Mouse (Mus musculus): ENCODE results near the gene Cdyl.
A peak's percentile ranks its signal among the peaks of the same experiment; 100 is the strongest.

Cdyl gene

DNA sequence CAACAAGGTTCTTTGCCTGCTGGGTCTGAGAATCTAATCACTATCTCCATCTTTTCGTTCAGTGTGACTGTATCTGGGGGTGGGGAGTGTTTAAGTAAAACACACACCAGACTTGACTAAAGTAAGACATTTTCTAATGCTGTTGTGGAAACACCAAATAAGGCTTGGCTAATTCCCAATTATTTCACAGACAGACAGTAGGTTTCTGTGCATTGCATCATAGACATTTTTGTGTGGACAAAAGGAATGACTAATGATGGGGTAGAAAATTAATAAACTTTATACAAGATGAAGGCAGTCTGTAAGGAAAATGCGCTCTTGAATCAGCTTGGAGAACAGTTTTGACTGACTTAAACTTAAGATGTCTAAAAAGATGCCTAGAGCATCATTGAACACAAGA lies 100.7 kb downstream of the Cdyl start:
- no peak for DNase-seq (ENCODE audit: low spot score)

DNA sequence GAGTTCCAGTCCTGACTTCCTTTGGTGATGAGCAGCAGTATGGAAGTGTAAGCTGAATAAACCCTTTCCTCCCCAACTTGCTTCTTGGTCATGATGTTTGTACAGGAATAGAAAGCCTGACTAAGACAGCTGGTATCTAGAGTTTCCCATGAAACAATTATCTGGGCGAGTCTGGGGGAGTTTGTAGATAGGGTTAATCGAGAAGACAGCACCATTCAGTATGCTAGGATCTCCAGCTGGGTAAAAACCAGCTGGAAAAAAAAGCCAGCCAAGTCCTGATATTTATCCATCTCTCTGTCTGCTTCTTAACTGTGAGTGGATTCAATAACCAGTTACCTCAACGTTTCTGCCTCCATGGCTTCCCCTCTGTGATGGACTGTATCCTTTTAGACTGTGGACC lies 104.9 kb downstream of the Cdyl start:
- no peak for DNase-seq (ENCODE audit: low spot score)

DNA sequence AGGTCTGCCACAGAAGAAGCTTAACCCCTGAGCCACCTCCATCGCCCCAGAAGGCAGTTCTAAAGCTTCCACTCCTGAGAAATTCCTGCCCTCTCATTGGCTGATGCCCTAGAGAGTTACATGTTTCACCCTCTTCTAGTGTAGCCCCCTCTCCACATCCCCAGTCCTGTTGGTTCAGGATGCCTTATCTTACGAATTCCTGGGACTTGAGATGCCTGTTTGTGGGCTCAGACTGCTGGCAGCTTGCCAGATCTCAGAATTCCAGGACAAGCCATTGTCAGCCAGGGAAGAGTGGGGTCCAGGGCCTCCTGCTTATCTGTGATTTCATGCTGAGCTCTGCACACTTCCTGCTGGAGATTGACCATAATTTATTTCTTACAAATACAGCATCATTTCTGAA lies 106.2 kb downstream of the Cdyl start:
- peak; percentile 50 for DNase-seq (ENCODE audit: low spot score)

DNA sequence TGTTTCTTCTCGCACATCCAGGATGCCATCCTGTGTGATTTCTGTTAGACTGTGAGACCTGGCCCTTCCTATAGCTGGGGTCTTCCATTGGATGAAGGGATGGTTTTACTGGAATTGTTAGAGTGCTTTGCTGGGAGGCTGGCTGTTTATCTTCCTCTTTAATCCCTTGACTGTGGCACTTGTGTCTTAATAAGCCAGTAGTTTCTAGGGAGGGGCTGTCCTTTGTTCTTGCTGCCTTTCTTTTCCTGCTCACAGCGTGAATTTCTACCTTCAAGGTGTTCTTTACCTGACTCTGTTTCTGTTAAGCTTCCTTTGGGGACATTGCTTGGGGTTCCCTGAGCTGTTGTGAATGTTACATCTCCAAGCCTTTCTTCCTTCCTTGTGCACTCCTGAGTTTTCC lies 110.0 kb downstream of the Cdyl start:
- DNase-seq (ENCODE audit: low spot score), result no peak

DNA sequence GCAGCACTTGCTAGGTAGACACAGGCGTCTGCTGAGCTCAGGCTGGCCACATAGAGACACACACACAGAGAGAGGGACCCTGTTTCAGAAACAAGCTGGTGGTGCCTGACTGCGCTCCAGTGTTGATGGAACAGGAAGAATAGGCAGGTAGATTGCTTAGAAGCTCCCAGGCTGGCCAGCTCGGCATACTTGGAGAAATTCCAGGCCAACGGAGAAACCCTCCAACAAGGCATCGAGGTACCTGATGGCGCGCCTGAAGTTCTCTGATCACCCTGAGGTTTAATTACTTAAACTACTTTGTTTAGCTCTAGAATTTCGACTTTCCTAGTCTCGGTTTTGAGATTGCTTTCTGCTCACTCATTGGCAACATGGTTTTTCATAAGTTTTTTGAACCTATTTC lies 110.8 kb downstream of the Cdyl start:
- no peak for DNase-seq (ENCODE audit: low spot score)

DNA sequence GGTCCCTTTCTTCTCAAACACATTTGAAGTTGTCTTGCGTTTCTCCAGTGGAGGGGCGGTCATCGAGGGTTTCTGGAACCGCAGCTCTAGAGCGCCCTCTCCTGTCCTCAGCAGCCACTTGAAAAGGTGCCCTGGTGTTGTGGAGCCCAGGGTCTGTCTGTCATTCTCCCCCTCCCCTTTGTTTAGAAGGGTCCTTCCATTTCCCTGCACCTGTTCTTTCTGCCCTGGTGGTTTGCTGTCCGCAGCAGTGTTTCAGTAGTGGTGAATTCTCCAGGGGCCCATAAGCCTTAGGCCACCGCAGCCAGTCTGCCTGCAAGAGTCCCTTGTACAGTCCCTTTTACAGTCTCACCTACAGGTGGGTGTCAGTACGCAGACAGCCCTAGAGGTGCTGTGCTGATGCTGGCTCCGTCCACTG lies 112.3 kb downstream of the Cdyl start:
- DNase-seq (ENCODE audit: low spot score), result peak; percentile 61

DNA sequence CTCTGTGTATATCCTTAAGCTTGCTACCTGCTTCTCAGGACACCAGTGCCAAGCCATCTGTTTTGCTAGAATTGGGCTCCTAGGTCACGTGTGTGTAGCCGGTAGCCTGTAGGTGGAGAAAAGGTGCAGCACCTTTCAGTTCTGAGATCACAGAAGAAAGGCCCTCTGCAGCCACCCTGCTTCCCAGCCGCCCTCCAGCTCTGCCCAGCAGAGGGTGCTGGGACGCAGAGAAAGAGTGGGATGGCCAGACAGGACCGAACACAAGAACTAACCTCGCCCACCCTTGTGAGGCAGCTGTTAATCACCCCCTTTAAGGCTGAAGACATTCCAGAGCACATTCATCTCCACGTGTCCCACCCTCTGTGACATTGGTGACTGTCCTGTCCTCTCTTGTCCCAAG lies 114.1 kb downstream of the Cdyl start:
- DNase-seq (ENCODE audit: low spot score), result peak; percentile 13

DNA sequence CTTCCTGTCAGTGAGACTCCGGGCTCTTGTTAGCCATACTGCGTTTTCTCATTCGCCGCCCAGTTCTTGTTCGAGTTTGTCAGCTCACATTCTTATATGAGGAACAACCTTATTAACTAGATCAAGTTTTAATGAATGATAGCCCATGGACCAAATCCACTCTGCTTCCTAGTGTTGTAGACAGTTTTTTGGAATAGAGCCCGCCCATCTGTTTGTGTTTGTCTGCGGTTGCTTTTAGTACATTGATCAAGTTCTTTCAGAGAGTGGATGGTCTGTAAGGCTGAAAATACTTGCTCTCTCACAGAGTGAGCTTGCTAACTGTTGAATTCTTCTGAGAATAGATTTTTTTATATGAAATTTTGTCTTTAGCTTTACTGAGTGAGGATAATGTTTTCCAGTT lies 116.5 kb downstream of the Cdyl start:
- no peak for DNase-seq (ENCODE audit: low spot score)

DNA sequence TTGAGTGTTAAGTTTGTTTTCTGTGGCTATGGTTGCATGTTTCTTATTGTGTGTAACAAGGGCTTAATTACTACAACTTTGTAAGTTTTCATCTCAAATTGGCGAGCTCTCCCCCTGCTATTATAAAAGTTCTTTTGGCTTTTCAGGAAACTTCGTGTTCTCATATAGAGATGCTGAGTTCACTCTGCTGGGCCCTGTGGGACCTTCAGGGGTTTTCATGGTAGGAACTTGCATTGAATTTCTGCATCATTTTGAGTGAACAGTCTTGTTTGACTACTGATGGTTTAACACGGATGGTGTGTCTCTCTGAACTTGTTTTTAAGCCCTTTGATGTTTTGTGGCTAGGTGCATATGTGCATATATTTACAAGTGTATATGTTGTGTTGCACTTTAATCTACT lies 121.1 kb downstream of the Cdyl start:
- DNase-seq (ENCODE audit: low spot score), result no peak

DNA sequence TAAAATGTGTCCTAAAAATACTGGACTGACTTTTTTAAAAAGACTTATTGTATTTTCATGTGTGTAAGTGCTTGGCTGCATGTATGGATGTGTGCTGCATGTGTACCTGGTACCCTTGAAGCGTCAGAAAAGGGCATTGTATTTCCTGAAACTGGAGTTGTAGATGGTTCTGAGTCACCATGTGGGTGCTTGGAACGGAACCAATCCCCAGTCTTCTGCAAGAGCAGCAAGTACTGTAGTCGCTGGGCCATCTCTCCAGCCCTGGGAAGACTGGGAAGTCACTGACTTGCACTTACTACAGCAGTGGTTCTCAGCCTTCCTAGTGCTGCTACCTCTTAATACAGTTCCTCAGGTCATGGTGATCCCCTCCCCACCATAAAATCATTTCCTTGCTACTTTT lies 122.1 kb downstream of the Cdyl start:
- DNase-seq (ENCODE audit: low spot score), result no peak

DNA sequence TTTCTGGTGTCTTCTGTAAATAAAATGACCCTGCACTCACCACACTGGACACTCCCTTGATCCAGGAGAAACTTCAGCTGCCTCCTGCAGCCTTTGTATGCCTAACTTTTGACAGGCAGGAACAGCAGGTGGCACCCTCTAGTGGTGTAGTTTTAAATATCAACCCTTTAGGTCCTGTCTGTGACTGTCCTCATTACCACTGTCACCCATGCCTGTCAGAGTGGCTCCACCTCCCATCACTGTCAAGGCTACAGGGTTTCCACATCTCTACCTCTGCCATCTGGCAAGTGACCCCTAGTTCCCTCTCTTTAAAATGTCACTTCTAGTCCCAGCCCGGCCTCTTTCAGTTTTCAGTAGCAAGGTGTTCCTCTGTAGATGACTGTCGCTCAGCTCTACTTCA lies 123.3 kb downstream of the Cdyl start:
- DNase-seq (ENCODE audit: low spot score), result peak; percentile 84

DNA sequence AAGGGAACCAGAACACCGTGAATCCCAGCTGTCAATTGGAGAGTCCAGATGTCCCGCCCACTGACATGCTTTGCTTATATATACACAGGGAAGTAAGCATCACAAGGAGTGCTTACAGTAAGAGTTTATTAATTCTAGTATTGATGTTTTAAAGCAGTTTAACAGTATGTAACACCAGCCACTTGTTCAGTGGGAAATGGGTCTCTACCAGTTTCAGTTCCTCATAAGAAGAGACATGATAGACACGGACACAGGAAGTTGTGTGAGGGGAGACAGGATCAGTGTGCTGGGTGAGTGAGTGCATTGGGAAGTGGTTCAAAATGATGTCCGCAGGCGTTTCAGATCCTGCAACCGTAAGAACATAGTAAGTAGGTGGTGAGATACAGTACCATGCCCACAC lies 123.9 kb downstream of the Cdyl start:
- no peak for DNase-seq (ENCODE audit: low spot score)

DNA sequence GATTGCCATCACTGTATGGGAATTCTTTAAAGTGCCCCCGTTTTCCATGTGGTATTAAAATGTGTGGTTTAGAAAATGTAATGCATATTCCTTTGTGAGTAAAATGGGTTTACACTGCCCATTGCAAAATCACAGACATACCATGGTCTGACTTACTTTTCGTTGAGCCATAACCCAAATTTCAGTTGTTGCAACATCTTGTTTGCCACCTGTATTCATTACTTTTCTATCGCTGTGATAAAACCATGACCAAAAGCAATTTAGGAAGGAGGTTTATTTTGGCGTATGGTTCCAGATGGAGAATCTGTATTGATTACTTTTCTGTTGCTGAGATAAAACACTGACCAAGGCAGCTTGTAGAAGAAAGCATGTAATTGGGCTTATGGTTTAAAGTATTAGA lies 124.6 kb downstream of the Cdyl start:
- DNase-seq (ENCODE audit: low spot score), result no peak

DNA sequence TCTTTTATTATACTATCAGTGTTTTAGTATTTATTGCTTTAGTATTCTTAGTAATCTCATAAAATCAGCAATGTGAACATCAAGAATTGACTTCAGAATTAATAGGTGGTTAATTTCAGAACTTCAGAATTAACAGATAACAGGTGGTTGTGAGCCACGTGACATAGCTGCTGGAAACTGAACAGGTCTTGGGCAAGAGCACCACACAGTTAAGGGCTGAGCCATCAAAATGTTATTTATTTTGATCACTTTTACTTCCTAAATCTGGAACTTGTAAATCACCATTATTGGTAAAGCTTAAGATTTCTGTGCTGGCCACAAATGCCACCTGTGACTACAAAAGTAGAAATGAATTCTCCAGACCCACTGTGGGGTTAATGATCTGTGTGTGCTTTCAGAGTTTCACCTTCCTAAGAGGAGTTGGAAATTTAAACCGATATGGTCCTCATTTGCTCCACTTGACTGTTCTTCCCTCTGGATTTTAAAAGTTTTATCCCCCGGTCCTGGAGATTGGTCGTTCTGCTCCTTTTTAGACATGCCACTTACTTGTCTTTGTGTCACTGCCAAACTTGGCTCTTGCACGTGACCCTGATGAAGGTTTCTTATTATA lies 125.8 kb downstream of the Cdyl start:
- DNase-seq (ENCODE audit: low spot score), result no peak

DNA sequence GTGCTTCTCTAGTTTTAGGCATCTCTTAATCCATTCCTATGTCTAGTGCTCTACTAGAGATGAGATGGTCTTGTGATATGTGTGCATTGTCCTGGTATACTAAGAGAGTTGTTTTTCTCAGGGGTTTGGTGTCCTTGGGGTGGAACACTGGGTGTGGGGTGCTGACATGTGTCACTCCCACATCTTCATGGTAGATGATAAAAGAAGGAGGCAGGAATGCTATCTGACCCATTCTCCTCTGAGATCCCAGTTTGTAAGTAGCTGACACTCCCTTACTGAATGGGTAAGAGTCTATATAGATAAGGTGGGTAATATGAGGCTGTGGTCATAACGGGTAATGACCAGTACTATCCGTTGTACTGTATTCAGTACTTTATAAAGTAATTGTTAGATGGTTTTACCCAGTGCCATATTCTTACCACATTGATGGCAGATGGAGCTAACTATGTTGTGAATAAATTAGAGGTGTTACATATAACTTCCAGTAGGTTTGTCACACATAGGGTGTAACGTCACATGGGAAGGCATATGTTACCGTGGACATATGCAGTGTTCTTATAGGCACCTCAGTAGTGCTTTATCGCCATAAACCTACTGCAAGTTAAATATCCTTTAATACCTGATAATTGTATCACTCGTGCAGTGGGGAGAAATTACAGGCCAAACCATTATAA lies 127.2 kb downstream of the Cdyl start:
- DNase-seq (ENCODE audit: low spot score), result no peak

DNA sequence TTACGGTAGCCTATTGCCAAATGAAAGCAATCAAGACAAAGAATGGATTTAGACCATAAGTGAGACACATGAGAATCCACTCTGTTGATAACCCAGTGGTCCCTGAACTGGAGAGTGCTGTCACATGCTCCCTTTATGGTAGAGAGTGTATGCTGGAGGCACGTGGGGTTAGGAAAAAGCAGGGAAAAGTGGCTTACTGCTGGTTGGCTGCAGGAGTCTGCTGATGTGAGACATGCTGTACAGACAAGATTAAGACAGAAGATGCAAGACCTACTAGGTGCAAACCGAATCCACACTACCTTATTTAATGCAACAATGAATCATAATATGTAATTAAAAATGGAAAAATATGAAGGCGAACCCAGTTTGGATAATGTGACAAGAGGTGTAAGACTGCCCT lies 129.9 kb downstream of the Cdyl start:
- DNase-seq (ENCODE audit: low spot score), result no peak

DNA sequence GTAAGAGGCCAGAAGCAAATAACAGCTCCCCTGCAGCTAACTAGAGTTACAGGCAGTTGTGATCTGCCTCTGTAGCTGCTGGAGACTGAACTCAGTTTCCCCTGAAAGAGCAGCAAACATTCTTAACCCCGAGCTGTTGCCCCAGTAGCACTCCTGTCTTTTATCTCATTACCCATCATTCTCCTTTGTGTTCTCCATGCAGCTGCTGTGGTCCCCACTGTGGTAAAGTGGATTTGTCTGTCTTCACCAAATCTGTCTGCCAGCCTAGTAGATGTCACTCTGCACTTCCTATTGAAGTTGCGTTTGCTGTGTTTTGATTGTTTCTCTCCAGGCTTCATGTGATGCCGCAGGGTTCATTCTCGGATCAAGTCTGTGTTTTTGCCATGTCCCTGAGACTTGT lies 130.8 kb downstream of the Cdyl start:
- DNase-seq (ENCODE audit: low spot score), result no peak

DNA sequence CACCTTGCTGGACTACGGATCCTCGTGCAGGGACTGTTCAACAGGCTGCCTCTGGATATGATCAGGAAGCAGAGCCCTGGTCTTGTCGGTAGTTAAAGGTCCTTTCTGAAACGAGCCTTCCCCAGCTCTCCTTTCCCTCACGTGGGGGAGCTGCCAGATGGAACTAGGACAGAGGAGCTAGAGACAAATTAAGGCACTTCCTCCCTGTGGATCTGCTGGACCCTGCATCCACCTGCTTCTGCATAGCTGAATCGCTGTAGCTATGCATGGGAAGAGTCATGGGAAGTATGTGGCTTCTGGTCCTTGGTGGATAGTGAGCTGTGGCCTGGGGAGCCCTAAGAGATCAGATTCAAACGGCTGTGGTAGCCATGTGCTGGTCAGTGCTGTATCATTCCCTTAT lies 134.7 kb downstream of the Cdyl start:
- no peak for DNase-seq (ENCODE audit: low spot score)

DNA sequence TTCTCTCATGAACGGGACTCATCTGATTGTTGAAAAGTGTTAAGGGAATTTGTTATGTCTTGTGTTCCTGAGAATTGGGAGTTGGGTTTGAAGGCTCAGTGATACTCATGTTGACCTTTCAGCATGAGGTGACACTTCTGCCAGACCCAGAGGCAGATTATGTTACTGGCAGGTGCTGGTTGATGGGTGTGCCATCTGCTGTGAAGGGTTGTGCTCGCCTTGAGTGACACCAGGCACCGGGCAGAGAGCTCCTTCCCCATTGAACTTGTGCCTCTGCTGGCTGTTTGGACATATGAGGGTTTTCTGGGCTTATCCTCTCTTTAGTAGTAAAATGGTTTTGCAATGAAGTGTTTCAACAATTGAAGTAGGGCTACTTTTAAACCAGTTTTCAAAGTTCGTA lies 135.1 kb downstream of the Cdyl start:
- no peak for DNase-seq (ENCODE audit: low spot score)

DNA sequence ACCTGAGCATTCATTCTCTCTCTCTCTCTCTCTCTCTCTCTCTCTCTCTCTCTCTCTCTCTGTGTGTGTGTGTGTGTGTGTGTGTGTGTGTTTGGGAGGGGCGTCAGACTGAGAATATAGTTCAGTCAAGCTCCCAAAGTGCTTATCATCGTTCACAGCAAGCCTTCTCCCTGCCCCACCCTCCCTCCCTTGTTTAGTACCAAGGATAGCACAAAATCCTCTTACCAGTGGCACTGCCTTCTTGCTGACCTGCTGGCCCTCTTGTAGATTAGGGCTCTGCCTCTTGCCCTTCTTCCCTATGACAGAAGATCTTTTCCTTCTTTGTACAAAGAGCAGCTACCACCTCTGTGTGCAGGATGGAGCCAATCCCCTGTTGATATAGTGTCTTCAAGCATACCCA lies 136.3 kb downstream of the Cdyl start:
- DNase-seq (ENCODE audit: low spot score), result no peak

DNA sequence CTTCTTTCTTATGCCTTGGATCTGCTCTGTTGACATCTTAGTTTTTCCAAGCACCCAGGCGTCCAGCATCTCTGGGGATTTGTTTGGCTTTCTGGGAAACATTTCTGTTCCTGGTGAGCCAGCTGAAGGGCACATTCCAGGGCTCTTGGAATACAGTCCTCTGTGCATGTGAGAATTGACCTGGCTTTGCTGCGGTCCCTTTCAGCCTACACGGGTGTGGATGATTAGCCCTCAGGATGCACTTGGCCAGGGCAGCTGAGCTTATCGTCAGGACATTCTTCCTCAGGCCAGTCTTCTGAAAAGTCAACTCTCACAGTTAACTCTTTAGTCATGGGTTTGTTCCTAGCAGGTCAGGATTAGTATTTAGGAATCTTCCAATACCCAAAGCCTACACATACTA lies 136.7 kb downstream of the Cdyl start:
- DNase-seq (ENCODE audit: low spot score), result no peak

DNA sequence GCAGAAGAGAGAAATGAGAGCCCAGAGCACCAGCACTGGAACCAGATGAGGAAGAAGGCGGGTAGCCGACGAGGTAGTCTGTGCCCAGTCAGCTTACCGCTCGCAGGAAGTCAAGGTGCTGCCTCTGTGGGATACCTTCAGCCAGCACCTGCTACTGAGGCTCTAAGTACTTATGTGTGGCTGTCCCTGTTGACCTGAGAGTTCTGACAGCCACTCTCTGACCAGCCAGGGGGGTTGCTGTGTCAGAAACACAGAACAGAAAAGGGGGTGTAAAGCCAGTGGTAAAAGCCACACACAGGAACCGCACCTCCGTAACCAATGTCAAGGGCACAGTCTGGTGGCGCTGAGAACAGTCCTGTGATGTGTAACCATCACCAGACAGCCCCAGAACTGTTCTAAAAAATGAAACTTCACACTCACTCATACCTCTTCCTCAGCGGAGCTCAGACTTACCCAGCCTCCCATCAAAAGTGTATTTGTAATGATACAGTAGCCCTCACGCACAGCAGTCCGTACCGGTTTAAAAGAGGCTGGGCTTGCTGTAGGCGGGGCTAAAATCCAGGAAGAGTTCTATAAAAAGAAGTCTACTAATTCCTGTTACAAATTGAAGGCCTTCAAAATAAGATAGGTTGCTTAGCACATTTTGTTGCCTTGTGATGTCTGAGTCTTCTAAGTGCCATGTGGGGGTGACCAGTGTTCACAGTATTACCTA lies 138.3 kb downstream of the Cdyl start:
- DNase-seq (ENCODE audit: low spot score), result no peak

DNA sequence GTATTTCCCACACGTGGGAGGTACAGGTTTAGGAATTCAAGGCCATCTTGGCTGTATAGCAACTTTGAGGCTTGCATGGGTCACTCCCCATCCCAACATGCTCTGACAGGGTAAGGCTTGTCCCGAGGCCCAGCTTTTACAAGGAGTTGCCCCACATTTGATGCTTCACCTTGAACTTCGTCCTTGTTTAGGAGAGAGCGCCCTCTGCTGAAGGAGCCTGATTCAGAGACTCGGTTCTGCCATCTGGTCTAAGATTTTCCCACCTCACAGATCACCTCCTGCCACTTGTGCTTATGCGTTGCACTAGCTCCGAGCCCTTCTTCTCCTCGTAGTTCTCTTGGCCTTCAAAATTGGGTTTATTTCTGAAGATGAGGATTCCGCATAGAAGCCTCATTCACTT lies 139.0 kb downstream of the Cdyl start:
- DNase-seq (ENCODE audit: low spot score), result peak; percentile 44

DNA sequence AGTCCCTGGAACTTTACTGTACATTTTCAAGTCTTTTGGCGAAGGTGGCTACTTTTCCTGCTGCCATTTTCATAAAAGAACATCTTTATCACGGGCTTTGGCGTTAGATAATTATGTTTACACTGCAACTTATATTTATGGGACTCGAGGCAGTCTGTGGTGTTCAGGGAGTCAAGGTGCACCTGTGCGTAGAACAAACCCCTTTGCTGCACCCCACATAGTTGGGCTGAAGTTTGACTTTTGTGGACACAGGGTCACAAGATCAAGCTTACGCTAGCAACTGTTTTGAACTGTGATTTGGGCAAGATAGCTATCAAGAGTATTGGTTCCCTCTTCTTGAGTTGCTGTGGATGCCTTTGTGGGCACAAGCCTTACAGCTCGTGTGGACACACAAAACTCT lies 140.6 kb downstream of the Cdyl start:
- DNase-seq (ENCODE audit: low spot score), result no peak
